Comparison of ENCODE assay signal across 14 mouse cellular contexts in genomic region chr17:34722238-34722637, GRCm38 (mm10). TPM values are rescaled to one million over a fixed set of nuclear protein-coding genes. Genes with fewer than 3 reads are reported as not detected.
"Had no signal": no experiment of that assay in that cellular context is flagged by ENCODE, and none has a peak within 500 bp of the region (broad histone marks: within the 10 kb centered on the region; RNA-seq: fewer than 3 reads in every experiment).

No protein-coding gene starts in this region.

RNA-seq across cellular contexts. Expression of gene C4b, which starts 21.4 kb away (rescaled TPM):
- total RNA-seq: megakaryocyte-erythroid progenitor cell, adult 5-6 weeks had no signal
- polyA plus RNA-seq: limb, embryonic 10.5 days; limb, embryonic 11.5 days; limb, embryonic 12.5 days; lung, embryonic 14.5 days; midbrain, embryonic 10.5 days; midbrain, embryonic 11.5 days; midbrain, embryonic 13.5 days; myocyte; neural tube, embryonic 11.5 days; neural tube, embryonic 12.5 days had no signal

RNA-seq across cellular contexts. Expression of gene Tnxb, which starts 51.9 kb away (rescaled TPM):
- total RNA-seq: megakaryocyte progenitor cell, adult 5-6 weeks; megakaryocyte-erythroid progenitor cell, adult 5-6 weeks; monocyte, adult 5-6 weeks had no signal
- polyA plus RNA-seq: limb, embryonic 10.5 days; limb, embryonic 11.5 days; limb, embryonic 12.5 days; macrophage; midbrain, embryonic 10.5 days had no signal
